In the genomic region with DNA sequence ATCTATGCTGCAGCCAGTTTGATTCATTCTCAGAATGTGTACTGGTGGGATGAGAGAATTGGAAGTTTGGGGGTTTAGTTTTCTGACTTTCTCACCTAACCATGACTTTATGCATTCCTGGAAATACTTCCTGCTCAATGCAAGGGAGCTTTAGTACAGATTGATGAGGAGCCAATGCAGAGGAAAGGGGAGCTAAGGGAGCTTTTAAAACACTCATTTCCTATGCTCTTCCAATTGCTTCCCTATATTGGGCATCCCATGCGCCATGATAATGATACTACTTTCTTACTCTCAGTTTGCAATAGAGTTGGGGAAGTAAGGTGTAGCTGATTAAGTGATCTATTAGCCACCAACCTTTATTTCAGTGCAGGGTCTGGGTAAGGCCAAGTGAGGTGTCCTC, we compare ENCODE assay signal across 9 mouse cellular contexts. TPM values are rescaled to one million over a fixed set of nuclear protein-coding genes. Genes with fewer than 3 reads are reported as not detected.
DNase-seq lines count a peak whose midpoint lies in the region; ATAC-seq and TF ChIP-seq lines count a peak whose summit lies in the region.
"Had no signal": no experiment of that assay in that cellular context is flagged by ENCODE, and none has a peak within 500 bp of the region (broad histone marks: within the 10 kb centered on the region; RNA-seq: fewer than 3 reads in every experiment).

No protein-coding gene starts in this region.

- H3K36me3 ChIP-seq in embryonic facial prominence, embryonic 13.5 days, result no peaks in the 10 kb centered on the region
- H3K36me3 ChIP-seq in intestine, embryonic 15.5 days, result no peaks in the 10 kb centered on the region
- no peaks in the 10 kb centered on the region for H3K36me3 ChIP-seq in myocyte (ENCODE audit: control insufficient read depth, insufficient read depth)

- 59% methylated on average over 1 of the region's 1 CpGs for WGBS in embryonic facial prominence, embryonic 13.5 days
- 50% methylated on average over 1 of the region's 1 CpGs for WGBS in intestine, embryonic 15.5 days

- peak overlapping the region; percentile 53; the same call in 1 of the 2 replicates for H3K4me3 ChIP-seq in layer of hippocampus, adult 2 months
- H3K4me3 ChIP-seq in embryonic facial prominence, embryonic 13.5 days, result peak overlapping the region; percentile 72
- peak overlapping the region; percentile 67 for H3K4me3 ChIP-seq in intestine, embryonic 15.5 days (replicated peaks)
- peak overlapping the region; percentile 26 for H3K4me3 ChIP-seq in myocyte

- peak overlapping the region; percentile 88 for H3K9ac ChIP-seq in embryonic facial prominence, embryonic 13.5 days
- peak overlapping the region; percentile 67 for H3K9ac ChIP-seq in intestine, embryonic 15.5 days

- TF ChIP-seq CTCF in layer of hippocampus, adult 2 months (conservative IDR thresholded peaks at IDR 0.05), result no peak

- H3K27me3 ChIP-seq in embryonic facial prominence, embryonic 13.5 days, result no peaks in the 10 kb centered on the region
- no peaks in the 10 kb centered on the region for H3K27me3 ChIP-seq in intestine, embryonic 15.5 days (replicated peaks)
- no peaks in the 10 kb centered on the region for H3K27me3 ChIP-seq in myocyte (ENCODE audit: control insufficient read depth, insufficient read depth, insufficient read length)

- DNase-seq in layer of hippocampus, adult 2 months (ENCODE audit: low spot score in 2 of 2), result no peak
- DNase-seq in layer of hippocampus, postnatal 36 days, result no peak
- no peak for DNase-seq in adrenal gland, adult 18-20 months (ENCODE audit: low spot score in 2 of 2)
- no peak for DNase-seq in urinary bladder, adult 18-20 months (ENCODE audit: low spot score in 2 of 2)
- no peak for DNase-seq in layer of hippocampus, postnatal 10 days (ENCODE audit: low spot score in 2 of 2)
- DNase-seq: thymus, adult 18-20 months had no signal

- peak overlapping the region; percentile 68 for H3K4me2 ChIP-seq in embryonic facial prominence, embryonic 13.5 days
- H3K4me2 ChIP-seq in intestine, embryonic 15.5 days (replicated peaks), result peak overlapping the region; percentile 76
- H3K4me2 ChIP-seq in myocyte (ENCODE audit: low read depth), result peak overlapping the region; percentile 79

- no peaks in the 10 kb centered on the region for H3K79me2 ChIP-seq in myocyte (ENCODE audit: control insufficient read depth, insufficient read depth)

- H3K9me3 ChIP-seq in embryonic facial prominence, embryonic 13.5 days, result no peaks in the 10 kb centered on the region
- no peaks in the 10 kb centered on the region for H3K9me3 ChIP-seq in intestine, embryonic 15.5 days

- no peak for TF ChIP-seq POLR2A in myocyte (IDR thresholded peaks at IDR 0.05; ENCODE audit: insufficient read length, low read depth)

- peaks cover 7% of the 10 kb centered on the region for H3K4me1 ChIP-seq in embryonic facial prominence, embryonic 13.5 days
- no peaks in the 10 kb centered on the region for H3K4me1 ChIP-seq in intestine, embryonic 15.5 days (replicated peaks)

- ATAC-seq in embryonic facial prominence, embryonic 13.5 days (ENCODE audit: insufficient number of reproducible peaks, insufficient read depth, low FRiP score, low TSS enrichment, low read depth), result 0 out of 2 replicates have a peak, but pooled peaks have one; percentile 32
- ATAC-seq in intestine, embryonic 15.5 days, result peak; percentile 29

- H3ac ChIP-seq in myocyte (ENCODE audit: control insufficient read depth, insufficient read length), result peak overlapping the region; percentile 27

- no peak overlapping the region for H3K27ac ChIP-seq in layer of hippocampus, adult 2 months
- H3K27ac ChIP-seq in embryonic facial prominence, embryonic 13.5 days, result peak overlapping the region; percentile 85; the same call in 1 of the 2 replicates
- H3K27ac ChIP-seq in intestine, embryonic 15.5 days, result no peak overlapping the region; the same call in 1 of the 2 replicates

TF ChIP-seq in myocyte, 11 proteins besides CTCF, POLR2A, EP300 and RAD21:
- no peak for TF ChIP-seq USF1 (IDR thresholded peaks at IDR 0.05; ENCODE audit: low read depth)
- TF ChIP-seq MAX (IDR thresholded peaks at IDR 0.05; ENCODE audit: low read depth), result no peak
- TF ChIP-seq CEBPB (IDR thresholded peaks at IDR 0.05; ENCODE audit: insufficient read depth, poor library complexity, severe bottlenecking), result no peak
- TF ChIP-seq E2F4 (IDR thresholded peaks at IDR 0.05; ENCODE audit: insufficient read depth), result no peak

RNA-seq across cellular contexts. Expression of gene Nox4, which starts 1.0 kb away (rescaled TPM):
- under 1 TPM; 0.27 to 0.44 TPM for total RNA-seq in layer of hippocampus, adult 2 months (2021)
- under 1 TPM in 1 of 2 experiments, not detected in 1; 0.10 TPM for total RNA-seq in layer of hippocampus, postnatal 36 days (2021)
- polyA plus RNA-seq in embryonic facial prominence, embryonic 13.5 days (2015; fragmentation: Nextera tagmentation; extraction: Ambion mirVana), result 7.3 and 7.7 TPM in 2 replicates
- 5.7 and 6.0 TPM in 2 replicates for polyA plus RNA-seq in intestine, embryonic 15.5 days (2015; fragmentation: Nextera tagmentation; extraction: Ambion mirVana)
- 0.98 TPM for polyA plus RNA-seq in myocyte (2012; fragmentation: generic; extraction: Trizol)
- total RNA-seq in adrenal gland, adult 18-20 months (2021), result 1 to 10 TPM in 1 of 2 experiments, under 1 TPM in 1; 0.86 to 1.7 TPM
- total RNA-seq in layer of hippocampus, postnatal 10 days (2021), result 1 to 10 TPM in 1 of 2 experiments, under 1 TPM in 1; 0.60 to 1.1 TPM
